Mouse (Mus musculus) erythroblast, embryonic 14.5 days (primary cell): ENCODE results near the gene Cfap100.

Experiments used
- GATA1 ChIP-seq: IDR thresholded peaks from 2 replicates; pipeline ENCODE4 v1.6.1; 2012; ENCODE audit warnings: low read length, inconsistent platforms, mixed read lengths
- TAL1 ChIP-seq: IDR thresholded peaks from 3 replicates; pipeline ENCODE4 v1.6.1; 2012; ENCODE audit warnings: low read length, inconsistent platforms, mixed read lengths

DNA sequence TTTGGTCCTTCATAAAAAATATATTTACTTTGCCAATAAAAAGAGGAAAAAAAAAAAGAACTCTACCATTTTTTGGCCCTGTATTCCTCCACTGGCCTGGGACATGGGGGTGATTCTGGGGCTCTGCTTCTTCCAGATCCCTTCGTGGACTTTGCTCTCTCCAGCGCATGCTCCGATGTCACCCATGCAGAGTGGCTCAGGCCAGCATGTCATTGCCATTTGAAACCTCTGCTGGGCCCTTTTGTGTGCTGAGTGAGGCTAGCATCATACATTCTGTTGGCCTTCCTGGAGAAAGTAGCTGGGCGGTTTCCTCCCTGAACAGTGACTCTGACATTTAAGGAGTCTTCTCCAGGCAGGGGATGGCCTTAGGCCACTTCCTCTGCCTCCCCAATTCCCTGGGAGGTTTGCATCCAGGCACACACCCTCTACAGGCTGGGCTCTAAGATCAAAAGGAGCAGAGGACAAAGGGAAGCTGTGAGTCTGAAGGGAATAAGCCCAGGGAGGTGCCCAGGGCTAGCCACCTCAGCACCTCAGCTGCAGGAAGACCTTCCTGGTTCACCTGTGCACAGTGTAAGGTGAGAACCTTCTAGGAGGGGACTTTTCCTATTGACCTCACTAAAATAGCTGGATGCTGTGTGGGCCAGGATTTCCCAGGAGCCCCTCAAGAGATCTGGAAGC is 46.7 kb upstream of the Cfap100 start:
- TF ChIP-seq GATA1 (no peak), TAL1 (no peak)
